Mouse (Mus musculus) embryo, embryonic 11.5 days (tissue): ENCODE results near the gene Gm10190.
"Not testable (repeated sequence)": the region's sequence is repeated elsewhere in the genome, so short reads cannot be mapped to it uniquely, and the experiment has no call there.

Experiments used
- DNase-seq: peaks from one replicate; pipeline ENCODE4 v3.0.0-alpha.2; 2012; ENCODE audit warnings: low read depth, low spot score

Gm10190 gene

DNA sequence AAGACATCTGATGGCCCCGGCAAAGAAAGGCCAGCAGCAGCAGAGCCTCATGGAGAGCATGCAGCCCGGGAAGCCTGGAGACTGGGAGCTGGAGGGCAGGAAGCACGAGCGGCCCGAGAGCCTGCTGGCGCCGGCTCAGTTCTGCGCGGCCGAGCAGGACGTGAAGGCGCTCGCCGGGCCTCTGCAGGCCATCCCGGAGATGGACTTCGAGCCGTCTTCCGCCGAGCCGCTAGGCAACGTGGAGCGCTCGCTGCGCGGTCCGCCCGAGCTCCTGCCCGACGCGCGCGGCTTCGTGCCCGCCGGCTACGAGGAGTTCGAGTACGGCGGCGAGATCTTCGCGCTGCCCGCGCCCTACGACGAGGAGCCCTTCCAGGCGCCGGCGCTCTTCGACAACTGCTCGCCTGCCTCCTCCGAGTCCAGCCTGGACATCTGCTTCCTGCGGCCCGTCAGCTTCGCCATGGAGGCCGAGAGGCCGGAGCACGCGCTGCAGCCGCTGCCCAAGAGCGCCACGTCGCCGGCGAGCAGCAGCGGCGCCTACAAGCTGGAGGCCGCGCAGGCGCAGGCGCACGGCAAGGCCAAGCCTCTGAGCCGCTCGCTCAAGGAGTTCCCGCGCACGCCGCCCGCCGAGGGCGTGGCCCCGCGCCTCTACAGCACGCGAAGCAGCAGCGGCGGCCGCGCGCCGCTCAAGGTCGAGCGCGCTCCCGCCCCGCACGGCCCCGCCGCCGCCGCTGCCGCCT lies at the start of gene Gm10190:
Gene Gm10190 (minus strand): TSS at position 553 of the 737 bp plus-strand sequence.
- peak; percentile 79 for DNase-seq

DNA sequence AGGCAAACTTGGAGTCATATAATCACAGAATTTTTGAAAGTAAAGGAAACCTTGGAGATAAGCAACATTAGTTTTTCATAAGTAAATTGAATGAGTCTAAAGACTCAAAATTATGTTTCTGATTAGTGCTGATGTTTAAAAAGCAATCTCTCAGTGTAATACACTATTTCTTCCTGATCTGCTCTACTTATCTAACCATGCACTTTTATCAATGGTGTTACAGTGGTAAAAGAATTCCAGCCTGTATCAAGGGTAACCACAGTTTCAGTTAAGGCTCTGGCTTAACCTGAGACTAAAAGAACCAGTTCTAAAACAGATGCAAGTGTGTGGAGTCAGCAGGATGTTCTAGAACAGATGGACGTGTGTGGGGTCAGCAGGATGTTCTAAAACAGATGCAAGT lies 47.7 kb upstream of the Gm10190 start:
- no peak for DNase-seq

DNA sequence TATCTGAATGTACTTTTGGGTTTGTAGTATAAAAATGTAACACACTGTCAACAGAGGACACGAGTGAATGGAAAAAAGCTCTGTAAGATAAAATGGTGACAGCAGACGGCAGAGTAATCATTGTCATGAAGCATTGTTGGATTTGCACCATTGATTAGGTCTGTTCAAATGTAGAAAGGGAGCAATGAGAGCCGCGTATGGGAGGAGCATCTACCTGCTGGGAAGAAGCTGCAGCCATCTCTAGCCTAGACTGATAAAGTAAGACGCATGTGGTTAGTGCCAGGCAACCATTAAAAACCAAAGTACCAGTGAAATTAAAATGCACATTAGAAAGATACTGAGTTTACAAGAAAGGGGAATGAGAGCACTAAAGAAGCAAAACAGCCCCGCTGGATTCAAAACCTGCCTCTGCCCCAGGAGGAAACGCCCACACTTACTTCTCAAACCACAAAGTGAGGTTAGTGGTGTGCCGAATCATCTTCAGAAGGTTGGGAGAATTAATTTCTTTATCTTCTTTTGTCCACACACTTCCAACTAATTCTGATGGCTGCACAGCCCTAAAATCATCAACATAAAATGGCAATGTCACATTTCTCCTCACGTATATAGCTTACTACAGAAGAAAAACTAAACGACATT lies 45.4 kb upstream of the Gm10190 start:
- DNase-seq, result no peak

DNA sequence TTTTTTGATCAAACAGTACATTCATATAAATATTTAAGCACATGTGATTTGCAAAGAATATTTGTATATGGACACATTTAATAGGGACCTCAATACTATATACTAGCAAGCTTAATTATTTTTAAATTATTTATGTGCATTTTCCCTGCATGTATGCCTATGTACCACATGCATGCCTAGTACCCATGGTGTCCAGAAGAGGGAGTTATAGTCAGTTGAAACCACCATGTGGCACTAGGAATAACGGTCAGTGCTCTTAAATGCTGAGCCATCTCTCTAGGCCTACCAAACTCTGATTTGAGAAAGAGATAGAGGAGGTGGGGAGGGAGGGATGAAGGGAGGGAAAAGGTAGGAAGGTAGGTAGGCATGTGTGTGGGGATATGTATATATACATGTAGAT lies 37.8 kb upstream of the Gm10190 start:
- no peak for DNase-seq

DNA sequence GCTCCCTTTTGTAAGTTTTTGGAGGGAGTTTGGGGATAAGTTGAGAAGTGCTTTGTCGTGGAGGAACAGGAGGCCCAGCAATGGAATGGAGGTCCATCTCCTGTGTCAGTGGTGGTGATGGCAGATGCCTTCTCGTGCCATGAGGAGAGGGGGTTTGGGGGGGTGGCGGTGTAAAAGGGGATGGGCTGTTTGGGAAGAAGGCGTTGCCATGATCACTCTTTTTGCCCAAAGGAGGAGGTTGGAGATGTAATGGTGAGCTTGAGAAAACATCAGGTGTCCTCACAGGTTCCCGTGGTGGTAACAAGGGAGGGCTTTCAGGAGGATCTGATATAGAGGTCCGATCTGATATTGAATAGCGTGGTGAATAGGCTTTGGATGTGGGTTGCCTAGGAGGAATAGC lies 24.9 kb upstream of the Gm10190 start:
- DNase-seq, result no peak

DNA sequence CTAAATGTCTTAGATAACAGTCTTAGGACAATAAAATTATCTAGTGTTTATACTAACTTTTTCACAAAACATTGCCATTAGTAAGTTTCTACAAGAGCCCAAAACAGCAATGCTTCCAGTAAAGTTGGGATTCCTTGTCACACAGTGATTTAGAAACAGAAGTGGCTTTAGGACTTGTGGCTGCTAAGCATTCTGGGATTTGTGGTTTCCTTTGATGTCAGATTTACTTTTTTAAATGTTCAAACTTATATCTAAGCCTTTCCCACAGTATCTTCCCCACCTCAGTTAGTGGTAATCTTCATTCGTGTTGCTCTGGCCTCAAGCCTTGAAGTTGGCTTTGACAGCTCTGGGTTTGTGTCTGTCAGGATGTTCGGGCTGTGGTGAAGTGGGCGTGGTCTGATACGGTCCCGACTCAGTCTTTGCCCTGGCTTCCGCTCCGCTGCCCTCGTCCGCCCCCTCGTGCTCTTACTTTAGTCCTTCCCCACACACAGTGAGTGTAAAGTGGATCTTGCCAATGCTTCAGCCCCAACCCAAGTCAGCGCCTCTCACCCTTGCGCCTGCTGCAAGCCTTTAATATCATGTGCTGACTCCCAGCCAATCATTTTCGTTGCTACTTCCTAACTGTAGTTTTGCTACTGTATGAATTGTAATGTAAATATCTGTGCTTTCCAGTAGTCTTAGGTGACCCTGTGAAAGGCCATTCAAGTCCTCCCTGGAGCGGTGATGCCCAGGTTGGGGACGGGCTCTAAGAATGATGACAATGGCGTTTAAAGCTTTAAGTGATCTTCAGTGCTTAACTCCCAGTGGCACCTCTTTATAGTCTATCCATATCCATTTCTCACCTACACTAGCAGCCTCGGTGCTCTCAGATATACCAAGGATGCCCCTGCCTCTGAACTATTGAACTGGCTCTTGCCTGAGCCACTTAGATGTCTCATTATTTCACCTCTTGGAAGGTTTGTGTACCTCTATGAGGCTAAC lies 18.4 kb upstream of the Gm10190 start:
- no peak for DNase-seq

DNA sequence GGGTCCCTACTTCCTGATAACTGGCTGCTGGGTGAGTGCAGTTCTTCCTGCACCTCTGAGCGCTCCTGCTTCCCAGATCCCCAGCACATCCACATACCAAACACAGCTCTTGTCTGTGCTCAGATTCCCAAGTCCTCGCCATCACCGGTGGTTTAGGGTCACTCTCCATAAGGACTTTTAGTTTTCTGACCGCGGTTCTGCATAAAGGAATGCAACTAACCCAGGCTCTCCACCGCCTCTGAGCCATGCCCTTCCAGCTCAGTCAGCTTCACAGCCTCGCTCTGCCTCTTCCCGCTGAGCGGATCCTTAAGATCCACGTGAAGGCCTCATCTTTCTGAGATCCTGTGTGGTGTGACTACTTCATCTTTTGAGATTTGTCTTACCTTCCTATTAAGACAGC lies 16.7 kb upstream of the Gm10190 start:
- no peak for DNase-seq

DNA sequence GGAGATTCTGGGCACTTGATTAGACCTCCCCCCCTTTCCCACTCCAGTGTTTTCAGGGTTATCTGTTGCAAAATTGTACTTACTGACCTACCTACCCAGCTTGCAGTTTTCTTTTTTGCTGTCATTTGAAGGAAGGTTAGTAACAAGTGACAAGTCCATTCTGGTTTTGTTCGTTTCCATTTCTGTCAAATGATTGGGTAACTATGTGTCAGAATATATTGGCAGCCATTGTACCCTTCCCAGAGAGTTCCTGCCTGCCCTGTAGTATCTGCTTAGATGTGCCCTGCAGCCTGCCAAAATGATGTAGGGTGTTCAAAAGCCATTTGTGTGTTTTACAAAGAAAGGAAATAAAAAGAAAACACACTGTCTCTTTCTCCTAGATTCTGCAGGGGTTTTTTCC lies 12.3 kb upstream of the Gm10190 start:
- no peak for DNase-seq

DNA sequence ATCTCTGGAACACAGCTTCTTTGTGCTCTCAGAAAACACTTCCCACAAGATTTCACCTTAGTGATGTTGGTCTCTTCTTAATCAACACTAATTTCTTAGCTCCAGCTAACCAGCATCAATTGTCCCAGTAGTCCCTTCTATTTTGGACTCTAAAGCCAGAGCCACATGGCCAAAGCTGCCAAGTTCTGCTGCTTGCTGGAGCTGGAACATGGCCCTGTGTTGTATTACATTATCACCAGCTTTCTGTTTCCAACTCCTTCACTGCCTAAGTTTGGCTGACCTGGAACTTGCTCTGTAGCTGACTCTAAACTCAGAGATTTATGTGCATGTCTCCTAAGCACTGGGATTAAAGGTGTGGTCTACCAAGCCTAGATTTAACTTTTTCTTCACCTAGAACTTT lies 5.0 kb upstream of the Gm10190 start:
- not testable (repeated sequence) for DNase-seq

DNA sequence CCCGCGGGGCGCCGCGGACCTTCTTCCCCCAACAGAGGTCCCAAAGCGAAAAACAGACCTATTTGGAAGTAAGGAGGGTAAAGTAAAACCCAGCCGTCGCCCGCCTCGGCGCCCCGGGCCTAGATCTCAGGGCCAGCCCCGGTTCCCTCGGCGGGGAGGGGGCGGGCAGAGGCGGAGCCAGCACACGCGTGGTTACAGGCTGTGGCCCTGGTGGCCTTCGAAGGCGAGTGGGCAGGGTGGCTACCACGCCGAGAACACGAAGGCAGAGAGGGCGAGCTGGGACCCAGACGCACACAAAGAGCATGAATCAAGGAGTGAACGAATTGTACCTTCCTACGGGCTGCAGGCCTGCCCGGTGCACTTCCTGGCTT lies 370 bp upstream of the Gm10190 start:
- DNase-seq, result no peak

DNA sequence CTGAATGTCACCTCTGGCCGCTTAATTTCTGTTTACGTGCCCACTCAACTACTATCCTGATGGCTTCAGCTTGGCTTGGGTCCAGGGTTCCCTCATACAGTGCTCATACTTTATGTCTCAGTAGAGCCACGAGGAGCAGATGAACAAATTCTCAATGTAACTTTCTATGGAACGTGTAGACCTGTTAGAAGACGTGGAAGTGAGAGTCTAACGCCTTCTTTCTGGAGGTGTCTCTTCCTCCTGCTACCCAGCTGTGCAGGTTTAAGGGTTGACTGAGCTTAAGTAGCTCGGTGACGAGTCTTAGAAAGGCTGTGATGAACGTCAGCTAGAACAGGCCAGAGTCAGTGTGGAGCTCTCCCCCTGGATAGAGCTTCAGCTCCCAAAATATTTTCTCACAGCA lies 4.7 kb downstream of the Gm10190 start:
- DNase-seq, result no peak

DNA sequence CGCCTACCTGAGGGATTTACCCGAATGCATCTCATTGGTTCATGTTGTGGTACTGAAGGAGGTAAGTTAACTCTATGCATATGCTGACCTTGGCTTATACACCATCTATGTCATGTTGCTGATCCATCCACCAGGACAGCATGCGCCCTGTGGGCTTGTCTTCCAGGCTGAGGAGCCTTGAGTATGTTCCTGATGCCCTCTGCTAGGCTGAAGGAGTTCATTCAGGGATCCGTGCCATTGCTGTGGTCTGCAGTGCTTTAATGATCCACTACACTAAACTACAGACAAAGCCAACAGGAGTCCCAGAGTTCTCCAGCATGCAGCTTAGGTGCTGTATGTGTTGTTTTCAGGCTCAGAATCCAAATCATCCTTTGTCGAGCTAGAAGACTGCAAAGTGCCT lies 6.1 kb downstream of the Gm10190 start:
- no peak for DNase-seq

DNA sequence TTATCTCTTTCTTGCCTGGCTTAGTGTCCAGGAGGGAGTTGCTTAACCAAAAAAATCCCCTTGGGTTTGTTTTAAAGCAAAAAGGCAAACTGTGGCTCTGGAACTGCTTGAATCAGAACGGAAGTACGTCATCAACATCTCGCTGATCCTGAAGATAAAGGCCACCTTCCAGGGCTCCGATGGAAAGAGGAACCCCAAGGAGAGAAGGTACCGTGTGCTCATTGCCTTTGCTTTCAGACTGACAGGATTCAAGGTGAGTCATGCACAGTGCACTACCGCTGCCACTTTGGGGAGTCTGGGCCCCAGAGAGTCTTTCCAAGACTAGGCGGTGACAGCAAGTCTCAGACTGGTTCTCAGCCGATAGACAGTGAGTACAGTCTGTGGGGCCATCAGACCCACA lies 13.1 kb downstream of the Gm10190 start:
- no peak for DNase-seq

DNA sequence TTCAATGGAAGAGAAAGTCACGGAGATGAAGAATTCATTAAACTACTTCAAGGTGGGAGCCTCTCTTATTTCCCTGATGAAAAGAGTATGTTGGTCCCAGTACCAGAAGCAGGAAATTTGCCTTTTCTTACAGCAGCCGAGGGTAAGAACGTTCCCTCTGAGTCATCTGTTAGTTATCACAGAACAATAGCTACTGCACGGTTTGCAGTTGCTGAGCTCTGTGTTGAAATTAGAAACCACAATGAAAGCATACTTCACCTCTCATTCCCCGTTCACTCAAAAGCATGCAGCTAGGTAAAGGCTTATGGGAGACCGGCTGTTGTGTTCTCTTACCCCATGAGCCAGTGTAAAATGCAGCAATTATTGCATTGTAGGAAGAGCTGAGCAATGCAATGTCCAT lies 26.1 kb downstream of the Gm10190 start:
- no peak for DNase-seq

DNA sequence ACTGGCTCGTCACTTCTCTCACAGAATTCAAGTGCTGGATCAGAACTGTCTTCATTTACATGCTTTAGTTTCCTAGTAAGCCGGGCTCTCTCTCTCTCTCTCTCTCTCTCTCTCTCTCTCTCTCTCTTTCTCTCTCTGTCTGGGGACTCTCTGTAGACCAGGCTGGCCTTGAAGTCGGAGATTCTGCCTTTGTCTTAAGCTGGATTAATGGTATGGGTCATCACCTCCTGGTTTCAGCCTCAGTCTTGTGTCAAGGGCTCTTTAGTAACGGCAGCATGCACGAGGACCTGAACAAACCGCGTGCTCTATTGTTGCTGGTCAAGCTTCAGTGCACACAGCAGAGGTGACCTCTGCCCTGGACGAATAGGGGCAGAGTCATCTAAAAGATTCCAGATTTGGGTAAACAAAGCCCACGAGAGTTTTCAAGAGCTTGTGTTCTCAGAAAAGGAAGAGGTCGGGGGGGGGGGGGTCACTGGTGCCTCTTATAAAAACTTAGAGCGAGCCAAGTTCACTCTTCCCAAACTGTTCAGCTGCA lies 26.7 kb downstream of the Gm10190 start:
- DNase-seq, result no peak

DNA sequence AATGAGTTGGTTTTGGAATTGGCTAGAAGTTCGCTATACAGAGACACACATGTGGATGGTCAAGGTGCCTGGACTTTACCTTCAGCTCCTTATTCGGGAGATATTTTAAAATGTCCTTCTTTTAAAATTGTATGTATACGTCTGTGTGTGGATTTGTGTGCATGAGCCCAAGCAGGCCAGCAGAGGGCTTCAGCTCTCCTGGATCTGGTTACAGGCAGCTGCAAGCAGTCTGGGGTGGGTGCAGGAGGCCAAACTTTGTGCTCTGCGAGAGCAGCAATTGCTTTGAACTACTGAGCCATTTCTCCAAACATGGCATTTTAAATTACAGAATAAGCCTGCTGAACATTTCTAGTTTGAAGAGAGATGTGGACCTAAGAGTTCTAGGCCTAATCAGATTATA lies 28.1 kb downstream of the Gm10190 start:
- no peak for DNase-seq

DNA sequence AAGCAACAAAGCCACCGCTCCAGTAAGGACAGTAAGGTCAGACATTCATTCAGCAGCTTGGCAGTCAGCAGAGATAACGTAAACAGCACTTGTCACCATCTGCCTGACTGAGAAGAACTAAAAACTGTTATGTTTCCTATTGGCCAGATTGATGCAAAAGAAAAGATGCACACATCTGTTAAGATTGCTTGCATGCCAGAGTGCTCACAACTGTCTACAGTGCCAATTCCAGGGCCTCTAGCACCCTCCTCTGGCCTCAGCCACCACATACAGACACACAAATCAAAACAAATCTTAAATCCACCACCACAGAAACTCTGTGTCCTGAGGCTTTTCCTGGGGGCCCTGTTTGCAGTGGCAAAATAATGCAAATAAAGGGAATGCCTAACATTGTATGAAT lies 41.0 kb downstream of the Gm10190 start:
- DNase-seq, result no peak

DNA sequence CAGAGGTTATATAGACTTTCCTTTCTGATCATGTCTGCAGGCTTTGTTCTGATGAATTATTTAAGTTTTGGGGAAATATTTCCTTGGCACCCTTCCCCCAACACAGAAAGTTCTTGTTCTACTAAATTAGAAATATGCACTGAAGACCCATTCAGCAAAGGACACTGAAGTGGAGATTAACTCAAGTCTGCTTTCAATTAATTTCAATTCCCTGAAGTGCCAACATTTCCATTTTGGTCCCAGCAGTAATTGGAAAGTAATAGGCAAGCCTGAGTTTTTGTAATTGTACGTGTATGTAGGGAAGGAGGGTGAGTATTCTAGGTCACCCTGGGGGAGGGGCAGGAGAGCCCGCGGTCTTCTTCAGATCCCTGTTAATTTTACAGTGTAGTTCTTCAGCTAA lies 46.9 kb downstream of the Gm10190 start:
- no peak for DNase-seq

DNA sequence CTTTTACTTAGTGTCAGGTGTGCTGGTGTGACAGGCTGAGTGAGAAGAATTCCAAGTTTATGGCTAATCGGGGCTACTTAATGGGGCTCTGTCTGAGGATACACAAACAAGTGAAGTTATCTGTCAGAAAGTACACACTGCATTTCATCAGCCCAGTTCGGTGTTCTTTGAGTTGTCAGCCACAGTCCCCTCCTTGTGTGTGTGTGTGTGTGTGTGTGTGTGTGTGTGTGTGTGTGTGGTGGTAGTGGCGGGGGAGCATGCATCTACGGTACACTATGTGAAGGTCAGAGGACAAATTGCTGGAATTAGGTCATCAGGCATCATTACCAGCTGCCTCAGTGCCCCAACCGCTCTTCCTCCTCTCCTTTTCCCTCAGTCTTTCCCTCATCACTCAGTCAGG lies 47.9 kb downstream of the Gm10190 start:
- DNase-seq, result no peak

DNA sequence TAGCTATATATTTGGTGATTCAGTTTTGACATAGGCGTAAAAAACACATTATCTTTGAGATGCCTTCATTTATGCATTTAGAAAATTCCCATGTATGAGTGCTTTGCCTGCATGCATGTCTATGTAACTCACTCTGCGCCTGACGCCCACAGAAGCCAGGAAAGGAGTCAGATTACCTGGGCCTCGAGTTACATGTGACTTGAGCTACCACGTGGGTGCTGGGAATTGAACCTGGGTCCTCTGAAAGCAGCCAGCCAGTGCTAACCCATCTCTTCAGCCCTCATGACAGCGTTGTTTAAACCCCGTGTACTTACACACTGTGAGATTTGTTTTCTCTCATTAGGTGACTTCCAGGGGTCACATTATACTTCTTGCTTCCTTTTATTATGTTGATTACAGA lies 48.8 kb downstream of the Gm10190 start:
- no peak for DNase-seq

DNA sequence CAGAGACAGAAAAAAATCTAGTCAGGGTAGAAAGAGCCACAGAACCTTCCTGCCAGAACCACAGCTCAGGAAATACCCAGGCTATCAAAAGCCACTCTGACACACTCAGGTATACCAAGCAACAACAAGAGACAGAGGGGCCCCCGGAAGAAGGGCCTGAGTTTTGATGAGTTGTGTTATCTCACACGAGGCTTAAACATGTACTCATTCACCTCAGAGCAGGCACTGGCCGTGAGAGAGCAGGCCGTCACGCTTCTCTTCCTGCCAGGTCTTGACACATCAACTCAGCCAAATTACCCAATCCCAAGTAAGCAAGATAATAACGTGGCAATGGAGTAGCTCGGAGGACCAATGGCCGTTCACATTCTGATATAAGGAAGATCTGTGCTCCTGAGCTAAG lies 49.7 kb downstream of the Gm10190 start:
- no peak for DNase-seq
